Mouse (Mus musculus) neural tube, embryonic 13.5 days (tissue): Measurements from ENCODE around the gene Olfr263. TPM values are rescaled to one million over a fixed set of nuclear protein-coding genes. Genes with fewer than 3 reads are reported as not detected.

Experiments used
- ATAC-seq: fragments of 200-750 bp; cut with Nextera tagmentation; 2 replicates; pipeline ENCODE4 v1.8.0; 2017; ENCODE audit warnings: low read depth, mild to moderate bottlenecking, moderate TSS enrichment, moderate library complexity
- H3K27ac ChIP-seq: fragments of 300-500 bp; sonication (generic); replicated peaks from 2 replicates; pipeline ENCODE4 v1.5.1; 2015; ENCODE audit warnings: moderate library complexity, mild to moderate bottlenecking, inconsistent platforms
- H3K27me3 ChIP-seq: fragments of 300-500 bp; sonication (generic); 2 replicates; pipeline ENCODE4 v1.6.1; 2015; ENCODE audit warnings: mild to moderate bottlenecking, inconsistent platforms
- H3K36me3 ChIP-seq: fragments of 300-500 bp; sonication (generic); 2 replicates; pipeline ENCODE4 v1.6.1; 2015; ENCODE audit warnings: mild to moderate bottlenecking, inconsistent platforms
- H3K4me1 ChIP-seq: fragments of 300-500 bp; sonication (generic); replicated peaks from 2 replicates; pipeline ENCODE4 v1.6.1; 2015; ENCODE audit warnings: inconsistent platforms
- H3K4me2 ChIP-seq: fragments of 300-500 bp; sonication (generic); 2 replicates; pipeline ENCODE4 v1.6.1; 2015; ENCODE audit warnings: inconsistent platforms, mild to moderate bottlenecking, moderate library complexity
- H3K4me3 ChIP-seq: fragments of 300-500 bp; sonication (generic); 2 replicates; pipeline ENCODE4 v1.5.1; 2015; ENCODE audit warnings: mild to moderate bottlenecking, inconsistent platforms
- H3K9ac ChIP-seq: fragments of 300-500 bp; sonication (generic); 2 replicates; pipeline ENCODE4 v1.6.1; 2015; ENCODE audit warnings: moderate library complexity, mild to moderate bottlenecking, inconsistent platforms
- H3K9me3 ChIP-seq: fragments of 300-500 bp; sonication (generic); 2 replicates; pipeline ENCODE4 v1.6.1; 2016; ENCODE audit warnings: inconsistent platforms
- WGBS: fragments of 180-500 bp; shearing (Covaris S2); methylation state at CpG from one replicate; pipeline ENCODE4 v1.1.7; 2015; 5-methylcytosine and 5-hydroxymethylcytosine counted together
- polyA plus RNA-seq: library from polyadenylated mRNA; unstranded; fragments of >200 nt; fragmentation: Nextera tagmentation; extraction: Ambion mirVana; gene quantifications from 2 replicates; pipeline ENCODE4 v1.2.1, GENCODE M21; 2015

The Olfr263 gene
- polyA plus RNA-seq, 1 experiment from 2014 or later = not detected

DNA sequence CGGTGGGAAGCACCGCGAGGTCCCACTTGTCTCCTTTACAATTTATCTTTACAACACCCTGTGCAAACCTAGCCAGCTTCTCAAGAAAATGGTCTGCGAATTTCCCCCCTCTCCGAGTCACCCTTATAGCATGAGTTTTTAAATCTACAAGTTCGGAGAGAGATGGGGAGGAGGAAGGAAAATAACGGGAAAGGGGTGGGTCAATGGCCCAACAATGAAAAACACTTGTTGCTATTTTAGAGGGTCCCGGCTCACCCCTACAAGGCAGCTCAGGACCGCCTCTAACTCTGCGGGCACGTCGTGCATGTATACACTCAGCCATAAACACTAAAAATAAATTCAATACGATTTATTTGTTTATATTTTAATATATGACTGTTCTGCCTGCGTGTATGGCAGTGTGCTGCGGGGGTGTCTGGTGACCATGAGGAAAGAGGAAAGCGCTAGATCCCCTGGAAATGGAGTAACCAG, 30.6 kb downstream of the Olfr263 start:
- H3K4me1 ChIP-seq = peaks cover 19% of the 10 kb centered on the region

DNA sequence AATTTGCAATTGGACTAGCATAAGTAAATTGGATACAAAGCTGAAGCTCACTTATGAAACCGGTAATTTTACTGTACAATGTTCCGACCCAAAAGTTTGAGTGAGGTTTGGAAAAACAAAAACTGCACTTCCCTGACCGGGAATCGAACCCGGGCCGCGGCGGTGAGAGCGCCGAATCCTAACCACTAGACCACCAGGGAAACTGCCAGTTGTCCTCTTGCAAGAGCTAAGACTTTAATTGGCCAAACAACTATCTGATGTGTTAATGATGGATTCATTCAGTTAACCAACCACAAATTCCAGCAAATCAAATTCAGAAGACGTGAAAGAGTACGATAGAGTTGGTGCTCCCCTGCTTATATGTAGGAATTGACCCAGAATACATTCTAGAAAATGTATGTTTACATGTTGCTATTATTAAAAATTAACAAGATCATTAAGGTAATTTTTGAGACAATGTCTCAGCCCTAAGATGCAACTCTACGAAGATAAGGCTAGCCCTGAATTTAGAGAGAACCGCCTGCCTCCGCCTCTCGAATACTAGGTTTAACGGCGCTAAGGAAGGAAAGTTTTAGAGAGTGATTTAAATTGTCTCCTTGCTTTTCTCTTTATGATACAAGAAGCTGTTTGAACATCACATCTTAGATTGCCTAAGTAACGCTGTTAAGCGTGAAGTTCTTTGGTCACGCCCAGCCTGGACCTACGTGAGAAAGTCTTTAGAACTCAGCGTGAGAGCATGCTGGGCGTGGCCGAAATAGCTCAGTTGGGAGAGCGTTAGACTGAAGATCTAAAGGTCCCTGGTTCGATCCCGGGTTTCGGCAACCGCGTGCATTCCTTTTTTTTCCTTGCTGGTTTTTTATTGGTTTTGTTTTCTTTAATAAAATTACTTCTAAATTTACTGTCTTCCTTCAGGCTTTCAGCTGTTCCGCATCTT, 31.5 kb downstream of the Olfr263 start:
- Histone ChIP-seq H3K9ac (peak overlapping the region; percentile 61), H3K9me3 (no peaks in the 10 kb centered on the region), H3K36me3 (no peaks in the 10 kb centered on the region), H3K27me3 (0 out of 2 replicates have a peak, but pooled peaks cover 3% of the 10 kb centered on the region), H3K4me1 (peaks cover 19% of the 10 kb centered on the region), H3K4me3 (peak overlapping the region; percentile 66), H3K4me2 (peak overlapping the region; percentile 76), H3K27ac (0 out of 2 replicates have a peak overlapping the region, but pooled peaks have one; percentile 38)
- under 1% methylated on average over 32 of the region's 32 CpGs for WGBS
- peak; percentile 86 for ATAC-seq

More for the DNA sequence above, 30.6 kb downstream of the Olfr263 start:
- ATAC-seq = peak; percentile 23; the same call in 1 of the 2 replicates
- 1% methylated on average over 16 of the region's 16 CpGs for WGBS
- Histone ChIP-seq H3K36me3 (no peaks in the 10 kb centered on the region), H3K9ac (peak overlapping the region; percentile 72), H3K4me3 (peak overlapping the region; percentile 66), H3K27ac (no peak overlapping the region), H3K27me3 (0 out of 2 replicates have a peak, but pooled peaks cover 3% of the 10 kb centered on the region), H3K4me2 (peak overlapping the region; percentile 76), H3K9me3 (no peaks in the 10 kb centered on the region)

DNA sequence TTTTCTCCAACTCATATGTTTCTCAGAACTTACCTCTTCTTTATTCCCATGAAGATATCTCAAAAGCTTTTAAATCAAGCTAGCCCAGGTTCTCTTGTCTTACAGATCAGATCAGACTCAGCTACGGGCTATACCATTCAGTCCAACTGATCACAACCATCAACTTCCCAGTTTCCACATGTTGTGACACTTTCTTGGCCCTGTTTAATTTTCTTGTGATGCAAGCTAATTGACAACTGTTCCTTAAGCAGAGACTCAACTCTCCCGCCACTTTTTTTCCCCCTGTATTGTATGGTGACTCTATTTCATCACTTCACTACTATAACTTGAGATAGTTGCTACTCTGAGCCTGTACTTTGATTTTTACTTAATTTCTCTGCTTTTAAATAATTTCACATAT, 32.2 kb downstream of the Olfr263 start:
- Histone ChIP-seq H3K4me1 (peaks cover 19% of the 10 kb centered on the region), H3K27me3 (0 out of 2 replicates have a peak, but pooled peaks cover 3% of the 10 kb centered on the region), H3K27ac (no peak overlapping the region), H3K4me2 (peak overlapping the region; percentile 76), H3K9ac (no peak overlapping the region), H3K4me3 (peak overlapping the region; percentile 66), H3K36me3 (no peaks in the 10 kb centered on the region), H3K9me3 (no peaks in the 10 kb centered on the region)
- ATAC-seq = no peak
- 47% methylated on average over 2 of the region's 2 CpGs for WGBS

DNA sequence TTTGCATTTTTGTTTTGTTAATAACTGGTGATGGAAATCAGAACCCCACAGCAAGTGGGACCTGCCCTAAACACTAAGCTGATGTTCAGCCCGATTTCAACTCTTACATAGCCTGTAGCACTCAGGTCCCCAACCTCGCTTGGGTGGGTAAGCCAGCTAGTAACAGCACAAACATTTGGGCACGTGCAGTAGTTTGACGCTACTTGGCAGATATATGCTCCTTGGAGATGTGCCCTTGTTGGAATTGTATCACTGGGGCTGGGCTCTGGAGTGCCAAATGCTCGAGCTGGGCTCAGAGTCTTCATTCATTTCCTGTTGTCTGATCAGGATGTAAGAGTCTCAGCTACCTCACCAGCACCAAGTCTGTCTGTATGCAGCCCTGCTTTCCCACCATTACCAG, 33.2 kb downstream of the Olfr263 start:
- H3K4me3 ChIP-seq = no peak overlapping the region
- H3K36me3 ChIP-seq = no peaks in the 10 kb centered on the region
- H3K9me3 ChIP-seq = no peaks in the 10 kb centered on the region
- no peak overlapping the region for H3K4me2 ChIP-seq
- WGBS = 47% methylated on average over 5 of the region's 5 CpGs
- peaks cover 19% of the 10 kb centered on the region for H3K4me1 ChIP-seq
- 0 out of 2 replicates have a peak, but pooled peaks cover 1% of the 10 kb centered on the region for H3K27me3 ChIP-seq
- no peak for ATAC-seq
- H3K9ac ChIP-seq = no peak overlapping the region
- no peak overlapping the region for H3K27ac ChIP-seq

DNA sequence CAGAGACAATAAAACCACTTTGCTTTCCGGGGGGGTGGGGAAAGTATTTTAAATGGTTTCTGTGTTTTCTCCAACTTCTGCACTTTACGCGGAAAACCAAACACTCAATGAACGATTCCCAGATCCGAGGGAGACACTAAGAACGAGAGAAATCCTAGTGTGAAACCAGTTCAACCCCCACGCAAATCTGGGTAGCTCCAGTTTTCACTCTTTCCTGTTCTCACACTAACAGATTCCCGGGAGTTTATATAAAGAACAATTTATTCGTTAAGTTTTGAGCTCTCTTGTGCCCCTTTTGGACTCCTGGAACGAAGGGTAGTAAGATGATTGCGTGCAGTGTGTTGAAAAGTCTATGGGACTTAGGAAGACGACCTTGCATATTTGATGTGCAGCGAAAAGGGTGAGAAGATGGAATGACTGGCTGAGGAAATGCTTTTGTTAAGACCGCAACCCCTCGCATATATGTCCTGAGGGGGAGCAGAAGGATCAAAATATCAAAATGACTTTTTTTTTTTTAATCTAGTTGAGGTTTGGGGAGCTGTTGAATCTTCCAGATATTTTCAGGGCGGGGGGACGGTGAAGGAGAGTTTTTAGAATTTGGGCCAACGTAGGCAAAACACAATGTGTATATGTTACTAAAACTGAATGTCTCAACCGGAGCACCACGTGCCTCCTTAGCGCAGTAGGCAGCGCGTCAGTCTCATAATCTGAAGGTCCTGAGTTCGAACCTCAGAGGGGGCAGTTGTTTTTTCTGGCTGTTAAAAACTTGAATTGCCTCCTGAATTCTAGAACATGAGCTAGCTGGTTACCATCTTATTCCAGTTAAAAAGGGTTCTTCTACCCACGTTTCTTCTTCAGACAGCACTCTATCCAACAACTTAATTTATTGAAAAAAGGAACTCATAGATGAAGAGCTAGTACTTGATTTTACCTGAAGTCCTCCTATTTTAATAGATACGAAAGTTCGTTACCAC, 37.8 kb downstream of the Olfr263 start:
- Histone ChIP-seq H3K9ac (peak overlapping the region; percentile 62), H3K27me3 (no peaks in the 10 kb centered on the region), H3K27ac (no peak overlapping the region; the same call in 1 of the 2 replicates), H3K36me3 (no peaks in the 10 kb centered on the region), H3K4me3 (peak overlapping the region; percentile 56), H3K9me3 (no peaks in the 10 kb centered on the region), H3K4me2 (peak overlapping the region; percentile 73), H3K4me1 (peaks cover 21% of the 10 kb centered on the region)
- WGBS = under 1% methylated on average over 27 of the region's 27 CpGs
- ATAC-seq = peak; percentile 60

DNA sequence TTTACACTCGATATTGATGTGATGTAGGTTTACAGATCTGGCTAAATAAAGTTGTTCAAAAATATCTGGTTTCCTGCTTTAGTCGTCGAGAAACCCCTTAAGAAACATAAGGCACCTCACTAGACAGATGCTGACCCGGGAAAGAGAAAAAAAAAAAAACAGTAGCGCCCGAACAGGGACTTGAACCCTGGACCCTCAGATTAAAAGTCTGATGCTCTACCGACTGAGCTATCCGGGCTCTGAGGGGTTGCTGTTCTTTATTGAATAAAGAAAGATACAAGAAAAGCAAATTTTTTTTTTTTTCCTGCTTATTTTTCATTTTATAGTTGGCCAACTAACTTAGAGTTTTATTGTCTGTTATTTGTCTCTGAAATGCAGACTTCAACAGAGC, 38.5 kb downstream of the Olfr263 start:
- H3K4me2 ChIP-seq = peak overlapping the region; percentile 73
- WGBS = 2% methylated on average over 8 of the region's 8 CpGs
- H3K9ac ChIP-seq = no peak overlapping the region
- H3K36me3 ChIP-seq = no peaks in the 10 kb centered on the region
- no peaks in the 10 kb centered on the region for H3K9me3 ChIP-seq
- H3K27me3 ChIP-seq = no peaks in the 10 kb centered on the region
- ATAC-seq = peak; percentile 44; the same call in 1 of the 2 replicates
- H3K4me1 ChIP-seq = peaks cover 27% of the 10 kb centered on the region
- H3K27ac ChIP-seq = no peak overlapping the region
- peak overlapping the region; percentile 56 for H3K4me3 ChIP-seq

DNA sequence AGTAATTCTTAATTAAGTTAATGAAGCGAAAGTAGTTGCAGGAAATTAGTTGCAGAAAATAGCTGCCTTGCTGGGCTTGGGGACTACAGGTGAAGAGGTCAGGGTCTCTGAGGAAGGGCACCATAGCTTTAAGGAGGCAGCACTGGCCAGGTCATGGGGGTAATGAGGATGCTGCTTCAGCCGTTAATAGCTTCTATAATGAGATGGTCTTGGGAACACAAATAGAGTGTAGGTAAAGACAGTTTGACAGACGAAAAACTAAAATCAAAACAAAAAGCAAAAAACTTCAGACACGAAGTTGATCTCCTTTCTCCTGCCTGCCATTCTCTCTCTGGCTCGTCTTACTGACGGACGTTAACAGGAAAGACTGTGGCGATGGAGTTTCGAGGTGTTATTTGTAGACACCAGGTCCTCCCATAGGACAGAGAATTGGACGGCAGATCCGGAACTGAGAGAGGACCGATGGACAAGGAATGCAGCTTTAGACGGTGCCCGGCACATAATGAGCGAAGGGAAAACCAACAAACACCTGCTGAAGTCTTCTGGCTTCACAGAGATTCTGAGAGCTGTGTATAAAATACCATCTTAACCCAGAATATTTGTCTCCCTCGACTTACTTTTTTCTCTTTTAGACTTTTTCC, 39.1 kb downstream of the Olfr263 start:
- Histone ChIP-seq H3K4me3 (peak overlapping the region; percentile 56), H3K27me3 (no peaks in the 10 kb centered on the region), H3K4me2 (peak overlapping the region; percentile 73), H3K9me3 (no peaks in the 10 kb centered on the region), H3K36me3 (no peaks in the 10 kb centered on the region), H3K27ac (no peak overlapping the region), H3K4me1 (peaks cover 32% of the 10 kb centered on the region), H3K9ac (peak overlapping the region; percentile 58)
- WGBS = under 1% methylated on average over 16 of the region's 16 CpGs
- no peak for ATAC-seq

DNA sequence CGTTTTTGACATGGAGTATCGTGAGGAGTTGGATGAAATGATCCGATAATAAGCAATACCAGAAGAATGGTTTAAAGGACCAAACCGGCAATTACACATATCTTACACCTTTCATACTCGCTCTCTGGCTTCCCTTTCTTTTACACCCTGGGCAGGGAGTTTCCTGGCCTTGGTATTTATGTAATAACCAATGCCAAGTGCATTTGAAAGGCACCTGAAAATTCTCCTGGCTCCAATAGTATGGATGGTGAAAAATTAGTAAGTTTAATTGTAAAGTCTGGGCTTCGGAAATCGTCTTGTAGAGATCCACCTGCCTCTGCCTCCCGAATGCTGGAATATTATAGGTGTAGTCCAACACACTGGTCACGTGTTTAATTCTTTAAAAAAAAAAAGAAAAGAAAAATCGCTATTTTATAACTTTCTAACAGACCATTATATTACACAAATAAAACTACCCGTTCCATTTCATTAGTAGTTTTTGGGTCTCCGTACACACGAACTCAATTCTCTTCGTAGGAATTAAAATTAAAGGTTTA, 39.8 kb downstream of the Olfr263 start:
- no peaks in the 10 kb centered on the region for H3K9me3 ChIP-seq
- no peak for ATAC-seq
- peak overlapping the region; percentile 73 for H3K4me2 ChIP-seq
- no peaks in the 10 kb centered on the region for H3K27me3 ChIP-seq
- H3K4me1 ChIP-seq = peaks cover 32% of the 10 kb centered on the region
- H3K4me3 ChIP-seq = peak overlapping the region; percentile 56
- no peaks in the 10 kb centered on the region for H3K36me3 ChIP-seq
- WGBS = 4% methylated on average over 14 of the region's 14 CpGs
- H3K9ac ChIP-seq = peak overlapping the region; percentile 58
- H3K27ac ChIP-seq = no peak overlapping the region

DNA sequence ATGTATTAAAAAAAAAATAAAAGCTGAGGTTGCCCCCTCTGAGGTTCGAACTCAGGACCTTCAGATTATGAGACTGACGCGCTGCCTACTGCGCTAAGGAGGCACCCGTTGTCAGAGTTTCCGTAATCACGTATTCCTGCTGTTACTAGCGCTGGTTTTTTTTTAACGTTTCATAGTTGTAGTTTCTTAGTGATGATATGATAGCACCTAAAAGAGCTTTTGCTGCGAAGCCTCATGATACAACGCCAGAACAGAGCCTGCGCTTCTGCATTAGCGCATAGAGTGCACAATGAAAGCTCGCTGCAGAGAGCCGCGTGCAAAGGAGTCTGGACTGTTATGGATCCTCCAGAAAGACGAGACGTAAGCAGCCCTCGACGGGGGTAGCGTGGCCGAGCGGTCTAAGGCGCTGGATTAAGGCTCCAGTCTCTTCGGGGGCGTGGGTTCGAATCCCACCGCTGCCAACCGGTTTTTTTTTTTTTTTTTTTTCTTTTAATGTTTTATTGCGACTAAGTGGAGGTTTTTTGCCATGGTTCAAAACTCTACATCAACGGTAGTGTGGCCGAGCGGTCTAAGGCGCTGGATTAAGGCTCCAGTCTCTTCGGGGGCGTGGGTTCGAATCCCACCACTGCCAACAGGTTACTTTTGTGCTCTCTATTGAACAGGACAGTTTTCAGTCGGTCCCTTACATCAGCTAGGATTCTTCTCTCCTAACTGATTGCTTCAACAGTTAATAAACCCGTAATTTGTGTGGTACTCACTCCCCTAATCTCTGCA, 40.4 kb downstream of the Olfr263 start:
- ATAC-seq = peak; percentile 78
- H3K27ac ChIP-seq = no peak overlapping the region

DNA sequence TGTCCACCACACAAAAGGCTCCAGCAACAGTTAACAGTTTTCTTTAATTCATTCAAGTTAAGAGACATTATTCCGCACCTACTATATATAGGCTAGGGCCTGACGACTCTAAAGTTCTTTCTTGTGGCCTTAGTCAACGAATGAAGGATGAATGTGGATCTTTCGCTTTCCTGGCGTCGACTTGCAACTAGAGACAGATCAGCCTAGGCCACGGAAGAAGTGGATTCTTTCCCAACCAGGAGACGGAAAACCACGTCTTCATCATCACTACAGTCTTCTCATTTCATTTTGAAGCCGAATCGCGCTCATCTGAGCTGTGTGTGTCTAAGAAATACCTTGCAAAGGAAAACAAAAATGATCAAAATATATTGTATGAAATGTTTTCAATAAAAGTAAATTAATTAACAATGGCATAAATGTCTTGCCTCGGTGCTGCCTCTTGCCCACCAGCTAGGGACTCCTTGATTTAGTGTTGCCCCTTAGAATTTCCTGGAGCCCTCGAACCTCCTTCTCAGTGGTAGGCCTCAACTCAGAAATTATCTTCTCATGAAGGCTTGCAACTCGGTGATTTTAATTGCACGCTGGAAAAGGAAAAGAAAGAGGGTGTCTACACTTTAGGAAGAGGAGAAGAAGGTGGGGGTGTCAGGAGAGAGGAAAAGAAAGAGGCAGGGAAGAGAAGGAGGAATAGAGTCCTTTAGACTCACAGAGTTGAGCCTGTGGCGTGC, 41.2 kb downstream of the Olfr263 start:
- WGBS = 33% methylated on average over 17 of the region's 17 CpGs
- Histone ChIP-seq H3K4me1 (peaks cover 32% of the 10 kb centered on the region), H3K4me3 (peak overlapping the region; percentile 56), H3K9me3 (no peaks in the 10 kb centered on the region), H3K36me3 (no peaks in the 10 kb centered on the region), H3K9ac (peak overlapping the region; percentile 55), H3K27me3 (no peaks in the 10 kb centered on the region), H3K27ac (no peak overlapping the region), H3K4me2 (peak overlapping the region; percentile 73)
- ATAC-seq = no peak

More for the DNA sequence above, 40.4 kb downstream of the Olfr263 start:
- Histone ChIP-seq H3K27me3 (no peaks in the 10 kb centered on the region), H3K4me1 (peaks cover 32% of the 10 kb centered on the region), H3K4me2 (peak overlapping the region; percentile 73), H3K36me3 (no peaks in the 10 kb centered on the region), H3K9ac (no peak overlapping the region), H3K9me3 (no peaks in the 10 kb centered on the region), H3K4me3 (peak overlapping the region; percentile 56)
- under 1% methylated on average over 39 of the region's 39 CpGs for WGBS
